Mouse (Mus musculus) thymus, adult 18-20 months (tissue): ENCODE results near the gene Slc38a2.

ENCODE experiments used
- DNase-seq, 2 experiments: peaks; one replicate each; pipeline ENCODE4 v3.0.0; 2022; ENCODE audit warnings: mixed read lengths in 2 of 2

Gene Slc38a2

DNA sequence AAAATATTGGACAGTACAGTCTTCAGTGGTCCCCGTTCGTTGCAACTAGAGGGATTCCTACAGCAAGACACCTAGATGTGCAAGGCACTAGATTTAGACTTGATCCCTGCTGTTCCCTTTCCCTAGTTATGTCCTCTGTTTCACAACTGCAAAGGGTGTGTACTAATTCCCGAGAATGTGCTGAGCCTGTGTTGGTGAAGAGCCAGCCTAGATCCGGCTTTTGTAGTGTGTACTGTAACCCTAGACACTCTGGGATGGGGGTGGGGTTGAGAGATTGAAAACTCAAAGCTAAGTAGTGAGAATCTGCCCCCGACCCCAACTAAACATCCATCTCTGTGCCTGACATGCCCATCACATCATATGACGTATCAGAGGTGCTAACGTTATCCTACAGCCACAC, 18.9 kb upstream of the Slc38a2 start:
- DNase-seq = no peak

DNA sequence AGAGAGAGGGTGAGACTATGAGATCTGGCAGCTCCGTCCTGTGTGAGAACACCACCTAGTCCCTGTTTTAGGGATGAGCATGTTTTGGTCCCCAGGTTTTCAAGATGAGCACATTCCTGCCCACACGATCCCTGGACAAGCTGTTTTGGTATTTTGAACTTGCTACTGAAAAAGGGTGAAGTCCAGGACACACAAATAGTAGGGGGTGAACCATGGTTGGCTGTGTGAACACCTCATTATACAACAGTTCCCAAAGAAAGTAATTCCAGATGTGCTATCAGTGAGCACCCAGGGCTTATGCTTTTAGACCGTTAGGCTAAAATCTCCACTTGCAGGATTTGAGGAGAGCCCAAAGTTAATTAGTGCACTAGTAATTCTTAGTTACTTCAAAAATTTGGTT, 17.7 kb upstream of the Slc38a2 start:
- no peak for DNase-seq

DNA sequence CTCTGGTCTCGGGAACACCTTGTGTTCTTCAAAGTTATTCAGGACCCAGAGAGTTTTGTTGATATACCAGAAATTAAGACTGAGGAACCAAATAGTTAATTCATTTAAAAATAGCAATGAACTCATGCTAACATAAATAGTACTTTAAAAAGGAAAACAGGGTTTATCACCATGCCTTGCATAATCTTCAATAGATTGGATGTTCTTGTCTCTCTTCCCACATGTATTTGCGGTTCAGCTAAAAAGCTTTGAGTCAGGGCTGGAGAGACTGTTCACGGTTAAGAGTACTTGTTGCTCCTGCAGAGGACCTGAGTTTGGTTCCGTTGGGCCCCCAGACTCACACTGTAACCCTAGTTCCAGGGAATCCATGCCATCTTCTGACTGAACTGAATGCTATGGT, 16.8 kb upstream of the Slc38a2 start:
- DNase-seq = no peak

DNA sequence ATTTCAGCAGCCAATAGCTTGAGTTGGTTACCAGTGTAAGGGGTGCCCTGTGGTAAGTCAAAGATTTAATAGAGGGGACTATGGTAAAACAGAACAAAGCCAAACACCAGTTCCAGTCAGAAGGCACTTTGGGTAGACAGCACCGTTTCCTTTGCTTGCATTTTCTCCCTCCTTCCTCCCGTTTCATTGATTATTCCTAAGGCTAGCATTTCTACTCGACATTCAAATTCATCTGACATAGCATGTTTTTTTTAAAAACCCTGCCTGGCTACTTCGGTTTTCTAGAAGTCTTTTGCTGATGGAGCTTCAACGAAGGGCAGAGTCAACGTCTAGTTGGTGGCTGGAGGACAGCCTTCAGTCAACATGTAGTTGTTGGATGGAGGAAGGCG, 16.2 kb upstream of the Slc38a2 start:
- no peak for DNase-seq

DNA sequence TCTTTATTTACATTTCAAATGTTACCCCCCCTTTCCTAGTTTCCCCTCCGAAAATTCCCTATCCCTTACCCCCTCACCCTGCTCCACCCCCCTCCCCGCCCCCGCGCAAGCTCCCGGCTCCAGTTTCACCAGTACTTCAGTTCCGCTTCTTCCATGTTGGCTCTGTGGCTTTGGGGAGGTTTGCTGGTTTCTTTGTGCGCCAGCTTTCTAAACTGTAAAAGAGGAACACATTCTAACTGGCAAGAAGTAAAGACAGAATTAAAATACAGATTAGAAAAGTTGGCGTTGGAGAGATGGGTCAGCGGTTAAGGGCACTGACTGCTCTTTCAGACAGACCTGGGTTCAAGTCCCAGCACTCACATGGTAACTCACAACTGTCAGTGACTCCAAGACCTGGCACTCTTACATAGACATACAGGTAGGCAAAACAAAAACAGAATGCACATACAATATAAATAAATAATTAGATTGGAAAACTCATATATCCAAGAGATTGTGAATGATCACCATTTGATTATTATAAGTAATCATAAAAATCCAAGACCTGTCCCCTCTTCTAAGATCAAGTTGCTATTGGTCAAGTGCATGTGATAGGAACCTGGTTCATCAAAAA, 15.7 kb upstream of the Slc38a2 start:
- DNase-seq = no peak

DNA sequence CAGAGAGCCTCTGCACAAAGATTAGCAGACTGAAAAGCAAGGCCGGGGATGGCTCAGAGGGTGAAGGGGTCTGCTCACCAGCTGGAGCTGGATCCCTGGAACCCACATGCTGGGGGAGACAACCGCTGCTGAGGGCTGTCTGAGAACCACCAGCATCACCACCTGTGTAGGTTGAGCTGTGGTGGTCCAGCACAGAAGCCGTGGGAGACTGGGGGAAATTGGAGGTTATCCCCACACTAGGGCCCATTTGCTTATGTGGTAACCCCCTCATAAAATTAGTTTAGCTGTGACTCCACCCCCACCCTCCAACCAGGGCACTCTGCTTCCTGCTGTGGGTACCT, 15.1 kb upstream of the Slc38a2 start:
- peak in 1 of 2 experiments; percentile 45 for DNase-seq

DNA sequence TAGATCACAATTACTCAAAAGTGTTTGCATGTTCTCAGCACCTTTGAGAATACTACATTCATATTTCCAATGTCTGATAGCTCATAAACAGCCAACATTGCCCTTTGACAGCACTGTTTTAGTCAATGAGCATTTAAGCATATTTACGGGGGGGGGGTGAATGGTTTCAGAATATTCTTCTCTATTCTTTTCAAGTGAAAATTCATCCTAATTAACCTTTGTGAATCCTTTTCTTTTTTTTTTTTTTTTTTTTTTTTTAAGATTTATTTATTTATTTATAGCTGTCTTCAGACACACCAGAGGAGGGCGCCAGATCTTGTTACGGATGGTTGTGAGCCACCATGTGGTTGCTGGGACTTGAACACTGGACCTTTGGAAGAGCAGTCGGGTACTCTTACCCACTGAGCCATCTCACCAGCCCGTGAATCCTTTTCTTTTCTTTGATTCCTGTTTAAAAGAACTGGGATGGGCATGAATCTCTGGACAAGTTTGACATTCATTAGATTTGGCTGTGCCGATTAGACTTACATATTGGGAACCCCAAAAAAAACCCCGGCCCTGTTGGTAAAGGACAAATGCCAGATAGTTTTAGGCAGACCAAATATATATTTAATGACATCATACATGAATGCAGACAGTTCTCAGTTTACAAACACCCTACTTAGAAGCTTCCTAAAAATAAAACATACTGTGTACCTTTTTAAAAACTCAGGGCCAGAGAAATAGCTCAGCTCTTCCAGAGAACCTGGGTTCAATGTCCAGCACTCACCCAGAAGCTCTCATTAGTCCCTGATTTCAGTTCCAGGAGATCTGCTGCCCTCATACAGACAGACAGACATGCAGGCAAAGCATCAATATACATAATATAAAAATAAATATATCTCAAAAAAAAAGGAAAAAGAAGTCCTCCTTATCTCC, 14.5 kb upstream of the Slc38a2 start:
- no peak for DNase-seq

DNA sequence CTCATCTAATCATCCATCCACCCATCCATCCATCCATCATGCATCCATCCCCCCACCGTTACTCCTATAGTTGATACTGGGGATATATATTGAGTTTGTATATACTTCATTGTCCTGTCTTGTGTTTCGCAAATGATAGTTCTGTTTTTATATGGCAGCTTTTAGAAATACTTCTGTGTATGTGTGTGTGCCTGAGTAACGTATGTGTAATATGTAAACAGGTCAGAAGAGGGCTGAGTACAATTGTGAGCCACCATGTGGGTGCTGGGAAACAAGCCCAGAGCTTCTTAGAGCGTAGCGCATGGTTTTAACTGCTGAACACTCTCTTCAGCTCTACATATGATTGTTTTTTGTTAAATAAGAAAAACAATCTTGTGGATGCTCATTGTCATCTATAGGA, 12.8 kb upstream of the Slc38a2 start:
- no peak for DNase-seq

DNA sequence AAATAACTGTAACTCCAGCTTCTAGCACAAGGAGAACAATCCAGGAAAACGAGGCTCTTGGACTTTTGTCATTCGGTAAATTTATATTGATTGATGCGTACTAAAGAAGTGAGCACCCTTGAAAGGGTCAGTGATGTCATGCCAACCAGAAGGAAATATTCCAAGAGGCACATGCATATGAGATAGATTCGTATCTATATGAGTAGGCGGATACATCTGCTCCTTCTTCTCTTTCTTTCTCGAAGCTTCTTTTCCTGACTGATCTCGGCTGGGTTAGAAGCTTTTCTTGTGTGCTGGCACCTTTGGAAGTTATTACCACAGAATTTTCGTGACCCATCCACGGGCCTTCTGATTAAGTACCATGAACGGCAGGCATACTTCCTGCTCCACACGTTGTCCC, 12.1 kb upstream of the Slc38a2 start:
- DNase-seq = no peak

DNA sequence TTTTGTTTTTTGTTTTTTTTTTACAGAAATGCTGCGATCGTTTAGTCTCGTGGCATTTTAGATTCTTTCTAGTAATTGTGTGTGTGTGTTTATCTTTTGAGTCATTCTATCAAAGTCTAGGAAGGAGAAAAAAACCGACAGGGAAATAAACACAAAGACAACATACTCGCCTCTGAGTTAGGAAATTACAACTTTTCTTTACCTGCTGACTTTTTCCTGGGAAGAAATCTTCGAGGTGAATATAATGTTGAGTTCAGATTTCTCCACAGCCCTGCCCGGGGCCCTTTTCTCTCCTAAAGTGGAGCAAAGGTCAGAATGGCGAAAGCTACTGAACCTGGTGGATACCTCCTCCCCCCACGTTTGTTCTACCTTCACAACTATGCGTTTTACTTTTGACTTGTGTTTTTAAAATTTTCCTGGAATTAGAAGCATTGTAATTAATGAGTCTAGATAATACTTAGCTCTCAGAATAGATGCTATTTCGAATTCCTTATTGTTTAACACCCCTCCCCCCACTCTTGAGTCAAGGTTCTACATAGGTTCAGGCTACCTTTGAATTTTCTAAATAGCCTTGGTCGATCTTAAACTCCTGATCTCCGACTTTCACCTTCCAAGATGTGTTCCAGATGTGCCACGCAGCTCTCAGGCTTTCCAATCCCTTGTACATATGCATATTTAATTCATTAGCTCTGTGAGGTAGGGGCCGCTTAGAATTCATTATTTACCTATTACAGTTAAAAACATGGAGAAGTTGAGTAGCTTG, 11.0 kb upstream of the Slc38a2 start:
- no peak for DNase-seq

DNA sequence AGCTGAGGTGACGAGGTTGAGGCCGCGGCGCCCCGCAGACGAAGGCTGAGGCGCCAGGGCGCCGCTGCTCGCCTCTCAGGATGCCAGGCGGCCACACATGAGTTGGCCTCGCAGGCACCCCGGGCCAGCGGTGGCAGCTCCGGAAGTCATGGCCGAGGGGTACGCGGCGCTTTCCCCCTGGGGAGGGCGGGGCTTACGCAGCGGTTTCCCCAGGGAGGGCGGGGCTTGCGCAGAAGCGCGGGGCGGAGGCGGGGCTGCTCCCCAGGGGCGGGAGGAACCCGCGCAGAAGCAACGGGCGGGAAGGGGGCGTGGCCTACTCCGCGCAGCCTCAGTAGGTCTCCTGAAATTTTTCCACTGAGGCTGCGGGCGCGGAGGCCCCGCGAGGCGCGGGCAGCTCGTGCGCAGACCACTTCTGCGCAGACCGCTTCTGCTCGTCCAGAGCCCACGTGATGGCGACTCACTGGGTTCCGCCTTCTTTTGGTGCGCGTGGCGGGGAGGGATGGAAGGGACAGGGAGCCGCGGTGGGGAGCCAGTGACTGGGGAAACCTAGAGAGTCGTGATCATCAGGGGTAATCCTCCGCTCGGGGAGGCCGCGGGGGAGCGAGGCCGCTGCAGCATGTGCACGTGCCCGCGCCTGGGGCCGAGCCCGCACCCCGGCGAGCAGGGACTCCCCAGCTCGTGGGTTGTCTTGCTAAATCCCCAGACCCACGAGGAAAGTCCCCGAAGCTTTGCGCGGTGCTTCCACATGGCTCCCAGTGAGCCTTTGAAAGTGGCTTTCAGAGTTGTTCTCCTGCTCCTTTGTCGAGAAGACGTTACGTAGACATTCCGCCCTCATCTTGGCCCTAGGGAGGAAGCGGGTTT, 10.2 kb upstream of the Slc38a2 start:
- DNase-seq = peak; percentile 96

DNA sequence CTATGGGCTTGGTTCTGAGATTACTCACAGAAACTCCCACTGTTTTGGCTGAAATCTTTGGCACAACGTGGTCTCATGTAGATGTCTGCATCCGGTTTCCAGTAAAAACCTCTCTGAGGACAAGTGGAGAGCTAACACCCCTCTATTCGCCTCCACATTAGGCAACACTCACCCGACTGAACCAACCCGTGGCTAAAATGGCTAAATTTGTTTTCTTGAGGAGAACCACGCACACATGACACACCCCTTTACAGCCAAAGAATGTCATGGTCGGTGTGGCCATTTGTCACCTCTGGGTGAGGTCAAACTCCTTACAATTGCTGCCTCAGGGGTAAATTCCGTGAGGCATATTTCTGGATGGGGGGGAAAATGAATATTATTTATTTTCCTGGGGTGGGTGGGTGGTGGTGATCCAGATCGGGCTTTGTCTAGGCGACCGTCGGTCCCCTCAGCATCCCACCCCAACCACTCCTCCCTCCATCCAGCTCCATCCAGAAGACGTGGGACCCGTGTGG, 9.5 kb upstream of the Slc38a2 start:
- no peak for DNase-seq

DNA sequence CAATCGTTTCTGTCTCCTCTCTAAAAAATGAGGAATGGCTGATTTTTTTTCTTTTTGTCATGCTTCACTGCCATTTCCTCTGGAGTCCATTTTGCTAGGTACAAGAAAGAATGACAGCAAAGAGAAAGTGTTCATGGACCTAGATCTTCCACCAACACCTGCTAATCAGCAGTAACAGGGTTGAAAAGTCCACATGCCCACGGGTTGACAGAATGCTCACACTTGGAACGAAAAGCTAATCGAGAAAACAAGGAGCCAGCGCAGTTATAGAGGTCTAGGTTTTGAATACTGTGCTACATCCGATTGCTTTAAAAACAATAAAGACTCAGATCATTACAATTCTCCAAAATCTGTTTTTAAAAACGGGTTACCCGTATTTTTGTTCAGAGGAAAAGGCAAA, 8.9 kb upstream of the Slc38a2 start:
- DNase-seq = no peak

DNA sequence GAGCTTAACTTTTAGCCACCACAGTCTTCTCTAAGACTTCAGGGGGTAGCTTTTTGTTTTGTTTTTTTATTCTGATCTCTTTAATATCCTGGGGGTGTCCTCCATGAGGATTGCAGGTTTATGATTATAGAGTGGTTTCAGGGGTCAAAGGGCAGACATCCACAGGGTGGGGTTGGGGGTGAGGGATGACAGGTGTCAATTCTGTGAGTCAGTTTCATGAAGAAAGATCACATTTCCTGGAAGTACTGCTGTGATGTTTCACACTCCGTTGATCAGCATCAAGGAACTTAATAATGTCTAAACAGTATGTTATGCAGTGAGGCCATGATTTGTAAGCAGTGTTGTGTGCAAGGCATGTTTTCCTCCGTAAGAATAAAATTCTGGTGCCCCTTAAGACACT, 8.4 kb upstream of the Slc38a2 start:
- DNase-seq = no peak

DNA sequence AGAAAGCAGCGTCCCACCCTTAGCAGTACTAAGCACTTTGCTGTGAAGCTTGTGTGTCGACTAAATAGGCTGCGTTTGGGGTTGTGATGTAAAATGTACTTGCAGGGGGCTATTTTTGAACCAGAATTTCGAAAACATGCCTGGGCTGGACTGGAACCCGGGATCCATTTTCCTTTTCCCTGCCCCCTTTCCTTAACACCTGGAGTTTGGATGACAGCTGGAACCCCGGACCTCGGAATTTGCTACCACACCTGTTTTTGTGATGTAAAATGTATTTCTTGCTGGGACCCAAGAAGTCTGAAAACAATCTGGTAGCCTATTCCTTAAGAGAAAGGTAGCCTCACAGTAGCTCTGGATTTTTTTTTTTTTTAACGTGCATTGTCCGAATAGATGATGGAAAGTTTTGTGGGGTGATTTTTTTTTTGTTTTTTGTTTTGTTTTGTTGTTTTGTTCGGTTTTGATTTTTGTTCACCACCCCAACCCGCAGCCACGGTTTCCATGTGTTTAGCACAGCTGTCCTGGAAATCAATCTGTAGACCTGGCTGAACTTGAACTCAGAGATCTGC, 3.0 kb upstream of the Slc38a2 start:
- no peak for DNase-seq

DNA sequence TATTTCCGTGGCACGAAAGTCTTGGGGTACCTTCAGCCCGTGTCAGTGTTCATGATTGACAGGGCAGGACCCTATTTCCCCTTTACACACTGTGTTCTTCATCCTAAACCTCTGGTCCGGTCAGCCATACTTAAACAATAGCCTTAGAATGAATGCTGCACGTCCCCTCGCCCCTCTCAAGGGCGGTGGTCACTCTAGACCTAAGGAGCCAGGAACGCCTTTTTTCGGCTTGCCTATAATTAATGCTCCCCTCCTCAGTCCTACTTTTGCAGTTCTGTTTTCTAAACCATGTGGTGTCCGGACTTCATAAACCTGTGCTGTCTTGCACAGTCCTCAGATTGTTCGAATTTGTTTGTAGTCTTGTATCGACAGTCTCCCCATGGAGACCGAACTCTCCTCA, 1.2 kb upstream of the Slc38a2 start:
- no peak for DNase-seq

DNA sequence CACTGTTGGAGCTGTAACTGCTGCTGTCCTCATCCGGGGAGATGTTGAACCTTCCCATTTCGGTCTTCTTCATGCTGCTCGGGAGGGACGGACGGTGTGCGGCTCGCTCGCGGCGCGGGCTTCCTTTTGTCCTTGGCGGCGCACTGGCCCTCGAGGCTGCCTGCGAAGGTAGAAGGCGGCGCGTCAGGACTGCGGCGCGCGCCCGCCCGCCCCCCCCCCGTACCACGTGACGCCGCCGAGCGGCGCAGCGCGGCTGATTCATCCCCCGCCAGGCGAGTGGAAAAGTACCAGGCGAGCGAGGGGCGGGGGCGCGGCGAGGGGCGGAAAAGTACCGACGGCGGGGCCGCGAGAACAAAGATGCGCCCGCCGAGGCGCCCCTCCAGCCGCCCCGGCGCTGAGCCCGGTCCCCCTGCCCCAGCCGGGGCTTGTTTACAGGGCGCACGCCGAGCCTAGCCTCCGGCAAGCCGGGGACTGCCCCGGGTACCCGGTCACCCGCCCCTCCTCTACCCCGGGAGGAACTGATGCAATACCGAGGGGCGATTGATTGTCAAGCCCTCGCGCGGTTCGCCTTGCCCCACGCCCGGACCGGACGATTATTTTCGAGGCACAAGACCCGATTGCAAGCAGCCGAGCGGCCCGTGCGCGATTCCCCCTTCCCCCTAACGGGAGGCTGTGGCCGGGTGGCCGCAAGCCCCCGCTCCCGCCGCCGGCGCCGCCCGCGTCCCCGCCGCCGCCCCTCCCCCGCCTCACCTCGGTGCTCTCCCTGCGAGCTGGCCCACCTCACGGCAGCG, 677 bp downstream of the Slc38a2 start:
- peak; percentile 83 to 86 for DNase-seq

DNA sequence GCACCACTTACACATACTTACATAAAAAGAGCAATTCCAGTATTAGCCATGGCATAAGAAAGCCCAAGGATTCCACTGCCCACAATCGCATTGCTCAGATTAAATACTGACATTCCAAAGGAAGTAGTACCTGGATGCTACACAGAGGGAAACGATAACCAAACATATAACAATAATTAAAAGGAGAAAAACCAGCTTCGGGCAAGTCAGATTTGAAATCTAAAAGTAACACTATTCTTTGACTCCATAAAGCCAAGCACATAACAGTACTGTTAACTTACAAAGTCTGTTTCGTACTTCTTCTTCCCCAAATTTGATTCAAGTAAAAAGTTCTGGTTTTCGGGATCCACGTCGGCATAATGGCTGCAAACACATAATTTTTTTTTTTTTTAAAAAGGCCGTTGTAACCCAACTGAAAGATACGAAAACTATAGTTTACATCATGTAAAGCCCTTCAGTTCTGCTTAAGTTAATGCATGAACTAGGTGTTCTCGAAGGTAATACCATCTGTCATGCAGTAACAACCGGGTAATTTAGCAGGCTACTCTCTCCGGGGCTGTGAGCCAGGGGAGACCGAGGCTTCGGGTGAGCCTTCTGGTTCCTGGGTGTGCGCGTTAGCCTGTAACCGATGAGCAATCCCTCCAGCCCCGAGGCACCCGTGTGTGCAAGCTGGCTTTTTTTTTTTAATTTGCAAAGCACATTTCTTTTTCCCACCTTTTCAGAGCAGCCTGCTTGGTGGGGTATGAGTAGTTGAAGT, 1.5 kb downstream of the Slc38a2 start:
- DNase-seq = no peak

DNA sequence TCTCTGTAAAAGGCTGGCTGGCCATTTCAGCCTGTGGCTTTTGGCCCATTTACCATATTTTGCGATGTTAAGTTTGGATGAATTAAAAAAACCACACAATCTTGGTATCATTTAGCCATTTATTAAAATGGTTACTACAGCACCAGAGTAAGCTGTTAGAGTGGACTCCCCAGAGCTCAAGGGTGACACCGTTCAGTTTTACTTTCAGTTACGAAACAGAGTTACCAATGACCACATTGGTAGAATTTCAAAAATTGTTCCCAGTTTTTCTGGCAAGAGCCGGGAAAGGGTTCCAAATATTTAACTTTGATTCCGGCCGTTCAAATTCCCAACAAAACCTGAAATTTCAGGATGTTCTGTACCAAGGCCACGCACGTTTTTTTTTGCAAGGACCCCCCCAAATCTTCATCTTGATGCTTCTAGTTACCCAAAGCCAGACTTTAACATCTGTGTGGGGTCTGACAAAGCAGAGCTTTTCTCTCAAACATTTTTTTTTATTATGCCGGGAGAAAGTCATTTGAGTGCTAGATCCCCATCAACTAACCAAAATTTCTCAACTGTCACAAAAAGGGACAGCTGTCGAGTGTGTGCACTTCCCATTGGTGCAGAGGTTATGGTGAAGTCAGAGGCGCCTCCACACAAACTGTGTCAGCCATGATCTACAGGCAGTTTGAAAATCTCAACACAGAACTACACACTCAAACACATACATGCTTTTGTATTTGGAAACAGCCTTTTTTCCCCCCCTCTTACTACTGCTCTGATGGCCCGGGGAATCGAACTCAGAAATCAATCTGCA, 2.8 kb downstream of the Slc38a2 start:
- no peak for DNase-seq
